Comparison of ENCODE assay signal across 29 mouse cellular contexts in the genomic region with DNA sequence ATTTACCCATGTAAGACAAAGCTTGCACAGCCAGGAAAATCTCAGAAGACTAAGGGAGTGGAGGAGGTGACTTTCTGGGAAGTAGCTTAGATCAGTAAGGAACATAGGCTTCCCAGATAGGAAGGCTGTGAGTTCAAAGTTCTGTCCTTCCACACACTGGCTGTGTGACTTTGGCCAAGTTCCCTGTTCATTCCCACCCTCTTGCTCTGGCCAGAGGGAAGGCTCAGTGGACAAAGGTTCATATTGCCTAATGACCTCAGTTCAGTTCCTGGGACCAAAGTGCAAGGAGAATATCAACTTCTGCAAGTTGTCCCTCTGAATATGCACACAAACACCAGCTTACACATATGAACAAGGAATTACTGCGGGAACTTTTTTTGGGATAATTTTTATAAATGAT.
DNase-seq lines count a peak whose midpoint lies in the region; ATAC-seq and TF ChIP-seq lines count a peak whose summit lies in the region.
"Had no signal": no experiment of that assay in that cellular context is flagged by ENCODE, and none has a peak within 500 bp of the region (broad histone marks: within the 10 kb centered on the region; RNA-seq: fewer than 3 reads in every experiment).

No protein-coding gene starts in this region.

- H3K9ac ChIP-seq in kidney, embryonic 15.5 days = no peak overlapping the region
- no peak overlapping the region for H3K9ac ChIP-seq in liver, embryonic 16.5 days (ENCODE audit: low read depth, low read length)
- no peak overlapping the region for H3K9ac ChIP-seq in liver, embryonic 11.5 days (ENCODE audit: low read depth, low read length)
- no peak overlapping the region for H3K9ac ChIP-seq in hindbrain, embryonic 11.5 days (ENCODE audit: low read depth, low read length)
- H3K9ac ChIP-seq: embryonic facial prominence, embryonic 15.5 days; forebrain, embryonic 12.5 days; limb, embryonic 13.5 days; midbrain, embryonic 12.5 days; neural tube, embryonic 13.5 days had no signal

- H3K27me3 ChIP-seq in kidney, adult 2 months (replicated peaks; ENCODE audit: control insufficient read depth, insufficient read depth, low read length) = no peaks in the 10 kb centered on the region
- H3K27me3 ChIP-seq in kidney, embryonic 15.5 days = no peaks in the 10 kb centered on the region
- H3K27me3 ChIP-seq in liver, embryonic 16.5 days (ENCODE audit: control insufficient read depth, insufficient read depth, low read depth, low read length) = no peaks in the 10 kb centered on the region
- no peaks in the 10 kb centered on the region for H3K27me3 ChIP-seq in liver, embryonic 11.5 days (replicated peaks; ENCODE audit: control insufficient read depth, insufficient read depth, low read length)
- H3K27me3 ChIP-seq in hindbrain, embryonic 11.5 days (ENCODE audit: control insufficient read depth, insufficient read depth, low read length) = no peaks in the 10 kb centered on the region
- H3K27me3 ChIP-seq: embryonic facial prominence, embryonic 15.5 days; forebrain, embryonic 12.5 days; limb, embryonic 13.5 days; megakaryocyte, embryonic 14.5 days; midbrain, embryonic 12.5 days; neural tube, embryonic 13.5 days had no signal

- no peak for ATAC-seq in kidney, embryonic 15.5 days (replicated peaks; ENCODE audit: low FRiP score)
- ATAC-seq in liver, embryonic 16.5 days (ENCODE audit: low read depth) = peak; percentile 70
- no peak for ATAC-seq in liver, embryonic 11.5 days (replicated peaks; ENCODE audit: low FRiP score)
- ATAC-seq in hindbrain, embryonic 11.5 days (ENCODE audit: low FRiP score) = no peak
- ATAC-seq: CD4-positive, CD25-positive, alpha-beta regulatory T cell, adult 4 months; hindbrain, postnatal 0 days; lung, postnatal 0 days had no signal

- no peak overlapping the region for H3K4me2 ChIP-seq in kidney, embryonic 15.5 days
- H3K4me2 ChIP-seq in liver, embryonic 16.5 days (ENCODE audit: low read depth, low read length) = no peak overlapping the region
- H3K4me2 ChIP-seq in liver, embryonic 11.5 days = no peak overlapping the region
- H3K4me2 ChIP-seq in hindbrain, embryonic 11.5 days (replicated peaks; ENCODE audit: low read depth, low read length) = no peak overlapping the region
- H3K4me2 ChIP-seq: embryonic facial prominence, embryonic 15.5 days; forebrain, embryonic 12.5 days; limb, embryonic 13.5 days; midbrain, embryonic 12.5 days; neural tube, embryonic 13.5 days had no signal

- DNase-seq in kidney, adult 2 months = peak; percentile 83
- DNase-seq in liver, embryonic 11.5 days (ENCODE audit: low spot score) = no peak
- peak; percentile 39 to 67 for DNase-seq in kidney, postnatal 36 days
- no peak for DNase-seq in hindbrain, embryonic 11.5 days (ENCODE audit: low spot score)
- no peak for DNase-seq in B cell, adult 2 months
- DNase-seq in spleen, postnatal 4 days (ENCODE audit: low spot score in 2 of 2) = no peak
- DNase-seq: adrenal gland, postnatal 36 days; cerebellum, adult 18-20 months; cerebellum, postnatal 14 days; gastrocnemius, postnatal 10 days; heart, postnatal 14 days; lung, adult 18-20 months; lung, postnatal 4 days; right cerebral cortex, postnatal 4 days; thymus, postnatal 14 days had no signal

- TF ChIP-seq CTCF in kidney, adult 2 months (conservative IDR thresholded peaks at IDR 0.05; ENCODE audit: insufficient read depth, insufficient read length, low read depth, low read length) = no peak

- no peaks in the 10 kb centered on the region for H3K9me3 ChIP-seq in kidney, embryonic 15.5 days (replicated peaks)
- H3K9me3 ChIP-seq in liver, embryonic 16.5 days (replicated peaks; ENCODE audit: control insufficient read depth, low read length) = no peaks in the 10 kb centered on the region
- no peaks in the 10 kb centered on the region for H3K9me3 ChIP-seq in liver, embryonic 11.5 days (ENCODE audit: control insufficient read depth, low read length)
- no peaks in the 10 kb centered on the region for H3K9me3 ChIP-seq in hindbrain, embryonic 11.5 days (ENCODE audit: control insufficient read depth, low read length)
- H3K9me3 ChIP-seq: embryonic facial prominence, embryonic 10.5 days; embryonic facial prominence, embryonic 15.5 days; forebrain, embryonic 12.5 days; hindbrain, embryonic 10.5 days; limb, embryonic 13.5 days; megakaryocyte, embryonic 14.5 days; midbrain, embryonic 12.5 days; neural tube, embryonic 13.5 days had no signal

- H3K4me1 ChIP-seq in kidney, adult 2 months (ENCODE audit: control insufficient read depth, insufficient read depth, low read length) = peaks cover 4% of the 10 kb centered on the region; the same call in 1 of the 2 replicates
- no peaks in the 10 kb centered on the region for H3K4me1 ChIP-seq in kidney, embryonic 15.5 days
- no peaks in the 10 kb centered on the region for H3K4me1 ChIP-seq in liver, embryonic 16.5 days (ENCODE audit: control insufficient read depth, low read depth, low read length)
- H3K4me1 ChIP-seq in liver, embryonic 11.5 days (replicated peaks; ENCODE audit: control insufficient read depth, insufficient read depth, low read length) = no peaks in the 10 kb centered on the region
- H3K4me1 ChIP-seq in hindbrain, embryonic 11.5 days (replicated peaks; ENCODE audit: control insufficient read depth, insufficient read depth, low read length) = no peaks in the 10 kb centered on the region
- H3K4me1 ChIP-seq: embryonic facial prominence, embryonic 15.5 days; forebrain, embryonic 12.5 days; hindbrain, embryonic 10.5 days; limb, embryonic 13.5 days; midbrain, embryonic 12.5 days; neural tube, embryonic 13.5 days had no signal

- no peaks in the 10 kb centered on the region for H3K36me3 ChIP-seq in kidney, adult 2 months (ENCODE audit: control insufficient read depth, insufficient read depth, low read length)
- H3K36me3 ChIP-seq in kidney, embryonic 15.5 days = no peaks in the 10 kb centered on the region
- no peaks in the 10 kb centered on the region for H3K36me3 ChIP-seq in liver, embryonic 16.5 days (ENCODE audit: control insufficient read depth, insufficient read depth)
- H3K36me3 ChIP-seq in liver, embryonic 11.5 days (ENCODE audit: control insufficient read depth, insufficient read depth, low read length) = no peaks in the 10 kb centered on the region
- H3K36me3 ChIP-seq in hindbrain, embryonic 11.5 days (ENCODE audit: control insufficient read depth, insufficient read depth, low read length) = no peaks in the 10 kb centered on the region
- H3K36me3 ChIP-seq: embryonic facial prominence, embryonic 10.5 days; embryonic facial prominence, embryonic 15.5 days; forebrain, embryonic 12.5 days; hindbrain, embryonic 10.5 days; limb, embryonic 13.5 days; midbrain, embryonic 12.5 days; neural tube, embryonic 13.5 days had no signal

- no peak overlapping the region for H3K27ac ChIP-seq in kidney, adult 2 months (ENCODE audit: insufficient read depth, low read depth, low read length)
- no peak overlapping the region for H3K27ac ChIP-seq in kidney, embryonic 15.5 days
- no peak overlapping the region for H3K27ac ChIP-seq in liver, embryonic 16.5 days (ENCODE audit: low read length)
- no peak overlapping the region for H3K27ac ChIP-seq in liver, embryonic 11.5 days (ENCODE audit: low read depth, low read length)
- no peak overlapping the region for H3K27ac ChIP-seq in hindbrain, embryonic 11.5 days (ENCODE audit: low read depth, low read length)
- H3K27ac ChIP-seq: embryonic facial prominence, embryonic 10.5 days; embryonic facial prominence, embryonic 15.5 days; forebrain, embryonic 12.5 days; hindbrain, embryonic 10.5 days; hindbrain, postnatal 0 days; kidney, postnatal 0 days; limb, embryonic 13.5 days; midbrain, embryonic 12.5 days; neural tube, embryonic 13.5 days had no signal

- H3K4me3 ChIP-seq in kidney, adult 2 months (ENCODE audit: insufficient read depth, low read depth, low read length) = no peak overlapping the region
- H3K4me3 ChIP-seq in kidney, embryonic 15.5 days (replicated peaks) = no peak overlapping the region
- H3K4me3 ChIP-seq in liver, embryonic 16.5 days (ENCODE audit: low read depth, low read length) = no peak overlapping the region
- H3K4me3 ChIP-seq in liver, embryonic 11.5 days (ENCODE audit: low read depth, low read length) = no peak overlapping the region
- H3K4me3 ChIP-seq in hindbrain, embryonic 11.5 days (ENCODE audit: low read depth, low read length) = no peak overlapping the region
- H3K4me3 ChIP-seq: embryonic facial prominence, embryonic 10.5 days; embryonic facial prominence, embryonic 15.5 days; forebrain, embryonic 12.5 days; hindbrain, embryonic 10.5 days; limb, embryonic 13.5 days; megakaryocyte, embryonic 14.5 days; midbrain, embryonic 12.5 days; neural tube, embryonic 13.5 days had no signal

- WGBS in kidney, adult 2 months = 81% methylated on average over 1 of the region's 1 CpGs
- WGBS in kidney, embryonic 15.5 days = 93% methylated on average over 1 of the region's 1 CpGs
- 76% methylated on average over 1 of the region's 1 CpGs for WGBS in liver, embryonic 16.5 days (ENCODE audit: insufficient replicate concordance)
- 97% methylated on average over 1 of the region's 1 CpGs for WGBS in liver, embryonic 11.5 days
- 86% methylated on average over 1 of the region's 1 CpGs for WGBS in hindbrain, embryonic 11.5 days

- no peak for TF ChIP-seq POLR2A in kidney, adult 2 months (IDR thresholded peaks at IDR 0.05; ENCODE audit: low read depth, low read length)

Comparison
In these comparisons a context has a peak if more than half of its experiments do, and no peak if none do; other contexts are left out.
1. DNase-seq: peak in kidney, adult 2 months (single experiment) and kidney, postnatal 36 days (2 of 2); none in liver, embryonic 11.5 days (single experiment), hindbrain, embryonic 11.5 days (single experiment), B cell, adult 2 months (0 of 2) and spleen, postnatal 4 days (0 of 2).